Mouse (Mus musculus) midbrain, postnatal 0 days (tissue): ENCODE measurements around the gene Zfp692. TPM values are rescaled to one million over a fixed set of nuclear protein-coding genes. Genes with fewer than 3 reads are reported as not detected.
A peak's percentile ranks its signal among the peaks of the same experiment; 100 is the strongest.

Experiments
- ATAC-seq: fragments of 200-750 bp; cut with Nextera tagmentation; 2 replicates; pipeline ENCODE4 v1.8.0; 2017; ENCODE audit warnings: moderate number of reproducible peaks, mild to moderate bottlenecking, moderate TSS enrichment, moderate library complexity; ENCODE audit not compliant: low FRiP score
- DNase-seq: peaks from one replicate; pipeline ENCODE4 v3.0.0-alpha.2; 2015; ENCODE audit warnings: low spot score
- H3K27ac ChIP-seq: fragments of 300-500 bp; sonication (generic); 2 replicates; pipeline ENCODE4 v1.5.1; 2014; ENCODE audit warnings: low read depth, mild to moderate bottlenecking, low read length, mixed read lengths
- H3K27me3 ChIP-seq: fragments of 300-500 bp; sonication (generic); 2 replicates; pipeline ENCODE4 v1.6.1; 2014; ENCODE audit warnings: low read length, control low read depth, mixed read lengths; ENCODE audit not compliant: insufficient read depth
- H3K36me3 ChIP-seq: fragments of 300-500 bp; sonication (generic); 2 replicates; pipeline ENCODE4 v1.6.1; 2014; ENCODE audit warnings: low read length, control low read depth, mixed read lengths; ENCODE audit not compliant: insufficient read depth
- H3K4me1 ChIP-seq: fragments of 300-500 bp; sonication (generic); 2 replicates; pipeline ENCODE4 v1.6.1; 2014; ENCODE audit warnings: mild to moderate bottlenecking, control low read depth, antibody characterized with exemption, low read length, mixed read lengths; ENCODE audit not compliant: insufficient read depth
- H3K4me2 ChIP-seq: fragments of 300-500 bp; sonication (generic); 2 replicates; pipeline ENCODE4 v1.6.1; 2014; ENCODE audit warnings: low read depth, mild to moderate bottlenecking, low read length, mixed read lengths; ENCODE audit not compliant: poor library complexity, severe bottlenecking
- H3K4me3 ChIP-seq: fragments of 300-500 bp; sonication (generic); 2 replicates; pipeline ENCODE4 v1.5.1; 2014; ENCODE audit warnings: low read depth, mild to moderate bottlenecking, low read length, moderate library complexity
- H3K9ac ChIP-seq: fragments of 300-500 bp; sonication (generic); replicated peaks from 2 replicates; pipeline ENCODE4 v1.6.1; 2014; ENCODE audit warnings: mild to moderate bottlenecking, low read length, moderate library complexity, mixed read lengths; ENCODE audit not compliant: poor library complexity, severe bottlenecking
- H3K9me3 ChIP-seq: fragments of 300-500 bp; sonication (generic); 2 replicates; pipeline ENCODE4 v1.6.1; 2016; ENCODE audit warnings: low read length, control low read depth
- CTCF ChIP-seq: IDR thresholded peaks from 2 replicates; pipeline ENCODE4 v1.5.1; 2016; ENCODE audit warnings: antibody characterized with exemption, mild to moderate bottlenecking
- WGBS: fragments of 180-500 bp; shearing (Covaris S2); extraction: QIAGEN DNeasy Blood & Tissue Kit; methylation state at CpG from one replicate; pipeline ENCODE4 v1.1.7; 2014; 5-methylcytosine and 5-hydroxymethylcytosine counted together
- polyA plus RNA-seq: library from polyadenylated mRNA; unstranded; fragments of >200 nt; fragmentation: Nextera tagmentation; extraction: Ambion mirVana; gene quantifications from 2 replicates; pipeline ENCODE4 v1.2.1, GENCODE M21; 2015
- total RNA-seq: library from RNA; depleted of rRNA; stranded (reverse); fragments of >200 nt; gene quantifications from 2 replicates; pipeline ENCODE4 v1.2.3, GENCODE M21; 2014; rRNA removed

The Zfp692 gene
- total RNA-seq (24.4 and 26.0 TPM in 2 replicates), polyA plus RNA-seq (20.1 and 22.6 TPM in 2 replicates)

GRCm38 (mm10) chr11:58306860-58307308 lies at the start of gene Zfp692:
Gene Zfp692 (plus strand): TSS chr11:58307069.
- Histone ChIP-seq H3K4me3 (peak within 1 kb of the TSS; percentile 31), H3K9me3 (no peaks in the 10 kb centered on the region), H3K9ac (peak within 1 kb of the TSS; percentile 33), H3K27me3 (peaks cover 2% of the 10 kb centered on the region; the same call in 1 of the 2 replicates), H3K4me1 (peaks cover 9% of the 10 kb centered on the region; the same call in 1 of the 2 replicates), H3K4me2 (peak within 1 kb of the TSS; percentile 56), H3K36me3 (peaks cover 7% of the 10 kb centered on the region; the same call in 1 of the 2 replicates), H3K27ac (peak within 1 kb of the TSS; percentile 67)
- DNase-seq: peak; percentile 99
- no peak; the same call in 1 of the 2 replicates for TF ChIP-seq CTCF
- peak; percentile 84 for ATAC-seq
- under 1% methylated on average over 34 of the region's 34 CpGs for WGBS

- Histone ChIP-seq H3K9ac (no peak overlapping the region), H3K36me3 (no peaks in the 10 kb centered on the region), H3K9me3 (no peaks in the 10 kb centered on the region), H3K4me1 (no peaks in the 10 kb centered on the region), H3K27me3 (no peaks in the 10 kb centered on the region), H3K27ac (no peak overlapping the region), H3K4me2 (no peak overlapping the region), H3K4me3 (no peak overlapping the region)
- ATAC-seq: no peak
- WGBS: 82% methylated on average over 5 of the region's 5 CpGs
- DNase-seq: no peak
- TF ChIP-seq CTCF: no peak
Measured at GRCm38 (mm10) chr11:58257816-58258215, 49.1 kb upstream of the Zfp692 start.

- H3K27ac ChIP-seq: no peak overlapping the region
- DNase-seq (no peak), ATAC-seq (no peak)
- H3K4me3 ChIP-seq: no peak overlapping the region
- H3K27me3 ChIP-seq: no peaks in the 10 kb centered on the region
- WGBS: 90% methylated on average over 4 of the region's 4 CpGs
- H3K9me3 ChIP-seq: no peaks in the 10 kb centered on the region
- H3K4me2 ChIP-seq: no peak overlapping the region
- no peaks in the 10 kb centered on the region for H3K4me1 ChIP-seq
- no peaks in the 10 kb centered on the region for H3K36me3 ChIP-seq
- H3K9ac ChIP-seq: no peak overlapping the region
- no peak for TF ChIP-seq CTCF
Measured at GRCm38 (mm10) chr11:58260156-58260555, 46.7 kb upstream of the Zfp692 start.

GRCm38 (mm10) chr11:58261826-58262225 lies 45.0 kb upstream of the Zfp692 start:
- Histone ChIP-seq H3K36me3 (no peaks in the 10 kb centered on the region), H3K9me3 (no peaks in the 10 kb centered on the region), H3K27me3 (no peaks in the 10 kb centered on the region), H3K9ac (no peak overlapping the region), H3K4me2 (no peak overlapping the region), H3K4me1 (no peaks in the 10 kb centered on the region), H3K4me3 (no peak overlapping the region), H3K27ac (no peak overlapping the region)
- ATAC-seq: no peak
- no peak for DNase-seq
- WGBS: 88% methylated on average over 4 of the region's 4 CpGs
- no peak for TF ChIP-seq CTCF

DNA sequence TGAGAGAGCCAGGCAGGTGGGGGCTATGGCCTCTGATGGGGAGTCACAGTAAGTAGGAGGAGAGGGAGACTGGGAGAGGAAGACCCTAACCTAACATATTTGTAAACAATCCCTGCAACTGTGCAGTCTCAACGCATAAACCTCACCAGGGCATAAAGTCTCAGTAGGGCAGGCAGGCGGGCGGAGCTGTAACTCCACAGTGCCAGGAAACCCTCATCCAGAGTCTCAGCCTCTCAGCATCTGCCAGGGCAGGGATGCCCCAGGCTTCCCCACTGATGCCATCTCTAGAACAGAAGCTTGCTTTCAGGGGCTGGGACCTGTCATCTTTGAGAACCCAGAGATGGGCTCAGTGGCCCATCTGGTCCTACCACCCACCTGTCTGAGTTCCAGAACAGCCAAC lies 44.5 kb upstream of the Zfp692 start:
- no peaks in the 10 kb centered on the region for H3K27me3 ChIP-seq
- no peak overlapping the region for H3K4me2 ChIP-seq
- H3K27ac ChIP-seq: no peak overlapping the region
- DNase-seq (no peak), ATAC-seq (no peak)
- no peak overlapping the region for H3K9ac ChIP-seq
- H3K4me1 ChIP-seq: no peaks in the 10 kb centered on the region
- no peak overlapping the region for H3K4me3 ChIP-seq
- no peaks in the 10 kb centered on the region for H3K9me3 ChIP-seq
- TF ChIP-seq CTCF: no peak
- H3K36me3 ChIP-seq: no peaks in the 10 kb centered on the region
- 93% methylated on average over 3 of the region's 3 CpGs for WGBS

DNA sequence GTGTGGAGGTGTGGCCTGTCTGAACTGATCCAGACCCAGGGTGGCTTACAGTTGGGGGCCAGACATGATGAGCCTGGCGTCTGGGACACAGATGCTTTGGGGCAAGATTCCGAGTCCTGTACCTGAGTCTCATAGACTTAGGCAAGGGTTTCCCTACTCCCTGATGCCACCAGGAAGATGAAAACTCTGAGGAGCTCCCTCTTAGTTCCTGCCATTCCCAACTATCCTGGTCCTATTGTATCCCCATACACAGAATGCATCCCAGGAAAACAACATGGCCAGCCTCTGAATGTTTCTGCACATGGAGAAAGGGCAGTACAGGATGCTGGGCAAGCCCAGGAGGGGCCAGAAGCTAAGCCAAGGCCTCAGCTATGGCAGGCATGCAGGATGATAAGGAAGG lies 43.4 kb upstream of the Zfp692 start:
- Histone ChIP-seq H3K4me1 (no peaks in the 10 kb centered on the region), H3K9me3 (no peaks in the 10 kb centered on the region), H3K27me3 (no peaks in the 10 kb centered on the region), H3K4me3 (no peak overlapping the region), H3K9ac (no peak overlapping the region), H3K27ac (no peak overlapping the region), H3K4me2 (no peak overlapping the region), H3K36me3 (no peaks in the 10 kb centered on the region)
- ATAC-seq (no peak), DNase-seq (no peak)
- TF ChIP-seq CTCF: no peak
- 83% methylated on average over 2 of the region's 2 CpGs for WGBS
